Mouse (Mus musculus): ENCODE data around the gene Gm12258. TPM values are rescaled to one million over a fixed set of nuclear protein-coding genes. Genes with fewer than 3 reads are reported as not detected.

The Gm12258 gene
- polyA plus RNA-seq, 1 experiment from 2014 or later, result 21.3 TPM

- ATAC-seq (ENCODE audit: low FRiP score), result no peak
Measured at GRCm38 (mm10) chr11:58849731-58850130, 2.8 kb downstream of the Gm12258 start.

GRCm38 (mm10) chr11:58860744-58861143 lies 13.8 kb downstream of the Gm12258 start:
- peaks cover 59% of the 10 kb centered on the region for H3K36me3 ChIP-seq
- ATAC-seq (ENCODE audit: low FRiP score), result no peak
- H3K4me1 ChIP-seq (replicated peaks), result no peaks in the 10 kb centered on the region
- H3K9me3 ChIP-seq, result peaks cover 20% of the 10 kb centered on the region
- H3K4me2 ChIP-seq, result no peak overlapping the region
- no peaks in the 10 kb centered on the region for H3K27me3 ChIP-seq
- H3K9ac ChIP-seq, result no peak overlapping the region
- H3K4me3 ChIP-seq, result no peak overlapping the region
- WGBS, result 94% methylated on average over 8 of the region's 8 CpGs
- no peak overlapping the region for H3K27ac ChIP-seq

More at GRCm38 (mm10) chr11:58849731-58850130, 2.8 kb downstream of the Gm12258 start:
- no peak overlapping the region for H3K27ac ChIP-seq
- H3K36me3 ChIP-seq, result peaks cover 56% of the 10 kb centered on the region
- H3K27me3 ChIP-seq, result 0 out of 2 replicates have a peak, but pooled peaks cover 1% of the 10 kb centered on the region
- 68% methylated on average over 2 of the region's 2 CpGs for WGBS
- H3K4me3 ChIP-seq, result no peak overlapping the region
- peaks cover 16% of the 10 kb centered on the region for H3K4me1 ChIP-seq (replicated peaks)
- H3K4me2 ChIP-seq, result no peak overlapping the region
- H3K9ac ChIP-seq, result no peak overlapping the region
- no peaks in the 10 kb centered on the region for H3K9me3 ChIP-seq

- H3K9ac ChIP-seq, result peak within 1 kb of the TSS; percentile 89
- peak; percentile 92 for ATAC-seq (ENCODE audit: low FRiP score)
- 3% methylated on average over 37 of the region's 37 CpGs for WGBS
- peaks cover 28% of the 10 kb centered on the region for H3K4me1 ChIP-seq (replicated peaks)
- H3K9me3 ChIP-seq, result no peaks in the 10 kb centered on the region
- peaks cover 27% of the 10 kb centered on the region for H3K36me3 ChIP-seq
- peak within 1 kb of the TSS; percentile 89 for H3K4me2 ChIP-seq
- H3K4me3 ChIP-seq, result peak within 1 kb of the TSS; percentile 75
- peak within 1 kb of the TSS; percentile 93 for H3K27ac ChIP-seq
- H3K27me3 ChIP-seq, result no peaks in the 10 kb centered on the region
Measured at GRCm38 (mm10) chr11:58867039-58867953, 20.3 kb downstream of the Gm12258 start, which contains the start of gene 2810021J22Rik. Gene 2810021J22Rik (plus strand): TSS chr11:58867216.

- Histone ChIP-seq H3K27me3 (no peaks in the 10 kb centered on the region), H3K4me1 (replicated peaks) (peaks cover 28% of the 10 kb centered on the region), H3K9me3 (no peaks in the 10 kb centered on the region), H3K4me3 (peak overlapping the region; percentile 75), H3K36me3 (peaks cover 27% of the 10 kb centered on the region), H3K9ac (peak overlapping the region; percentile 89), H3K4me2 (peak overlapping the region; percentile 89), H3K27ac (no peak overlapping the region)
- 86% methylated on average over 6 of the region's 6 CpGs for WGBS
- peak; percentile 8; the same call in 1 of the 2 replicates for ATAC-seq (ENCODE audit: low FRiP score)
Measured at GRCm38 (mm10) chr11:58867954-58868330, 21.0 kb downstream of the Gm12258 start.

- no peak for ATAC-seq (ENCODE audit: low FRiP score)
Measured at GRCm38 (mm10) chr11:58870961-58871360, 24.0 kb downstream of the Gm12258 start.

GRCm38 (mm10) chr11:58883756-58884155 lies 36.8 kb downstream of the Gm12258 start:
- H3K4me2 ChIP-seq, result no peak overlapping the region
- H3K27me3 ChIP-seq, result no peaks in the 10 kb centered on the region
- H3K27ac ChIP-seq, result no peak overlapping the region
- no peak for ATAC-seq (ENCODE audit: low FRiP score)
- H3K4me1 ChIP-seq (replicated peaks), result no peaks in the 10 kb centered on the region
- H3K9ac ChIP-seq, result no peak overlapping the region
- H3K9me3 ChIP-seq, result no peaks in the 10 kb centered on the region
- H3K36me3 ChIP-seq, result peaks cover 58% of the 10 kb centered on the region
- H3K4me3 ChIP-seq, result no peak overlapping the region
- WGBS, result 89% methylated on average over 8 of the region's 8 CpGs

More at GRCm38 (mm10) chr11:58870961-58871360, 24.0 kb downstream of the Gm12258 start:
- H3K9me3 ChIP-seq, result no peaks in the 10 kb centered on the region
- WGBS, result 92% methylated on average over 4 of the region's 4 CpGs
- peaks cover 38% of the 10 kb centered on the region for H3K36me3 ChIP-seq
- H3K27me3 ChIP-seq, result no peaks in the 10 kb centered on the region
- no peak overlapping the region for H3K4me2 ChIP-seq
- H3K9ac ChIP-seq, result no peak overlapping the region
- H3K4me3 ChIP-seq, result no peak overlapping the region
- H3K4me1 ChIP-seq (replicated peaks), result peaks cover 28% of the 10 kb centered on the region
- H3K27ac ChIP-seq, result no peak overlapping the region

- Histone ChIP-seq H3K4me2 (no peak overlapping the region), H3K27ac (no peak overlapping the region), H3K4me1 (replicated peaks) (no peaks in the 10 kb centered on the region), H3K4me3 (no peak overlapping the region), H3K27me3 (no peaks in the 10 kb centered on the region), H3K36me3 (peaks cover 66% of the 10 kb centered on the region), H3K9me3 (no peaks in the 10 kb centered on the region), H3K9ac (no peak overlapping the region)
- ATAC-seq (ENCODE audit: low FRiP score), result no peak
- WGBS, result 95% methylated on average over 10 of the region's 10 CpGs
Measured at GRCm38 (mm10) chr11:58890511-58890910, 43.6 kb downstream of the Gm12258 start.

GRCm38 (mm10) chr11:58894456-58894855 lies 47.5 kb downstream of the Gm12258 start:
- WGBS, result 81% methylated on average over 6 of the region's 6 CpGs
- H3K27ac ChIP-seq, result no peak overlapping the region
- no peaks in the 10 kb centered on the region for H3K27me3 ChIP-seq
- no peak overlapping the region for H3K4me2 ChIP-seq
- ATAC-seq (ENCODE audit: low FRiP score), result no peak
- H3K4me3 ChIP-seq, result no peak overlapping the region
- no peaks in the 10 kb centered on the region for H3K9me3 ChIP-seq
- no peak overlapping the region for H3K9ac ChIP-seq
- H3K36me3 ChIP-seq, result peaks cover 73% of the 10 kb centered on the region
- 0 out of 2 replicates have a peak, but pooled peaks cover 9% of the 10 kb centered on the region for H3K4me1 ChIP-seq (replicated peaks)

GRCm38 (mm10) chr11:58897485-58897884 lies 50.5 kb downstream of the Gm12258 start:
- H3K27me3 ChIP-seq, result no peaks in the 10 kb centered on the region
- peaks cover 64% of the 10 kb centered on the region for H3K36me3 ChIP-seq
- H3K4me3 ChIP-seq, result no peak overlapping the region
- no peak overlapping the region for H3K4me2 ChIP-seq
- H3K9me3 ChIP-seq, result no peaks in the 10 kb centered on the region
- ATAC-seq (ENCODE audit: low FRiP score), result no peak
- no peak overlapping the region for H3K9ac ChIP-seq
- 81% methylated on average over 6 of the region's 6 CpGs for WGBS
- no peak overlapping the region for H3K27ac ChIP-seq
- peaks cover 17% of the 10 kb centered on the region for H3K4me1 ChIP-seq (replicated peaks)

GRCm38 (mm10) chr11:58901080-58901479 lies 54.1 kb downstream of the Gm12258 start:
- no peak for ATAC-seq (ENCODE audit: low FRiP score)
- peaks cover 35% of the 10 kb centered on the region for H3K36me3 ChIP-seq
- H3K4me3 ChIP-seq, result no peak overlapping the region
- H3K9me3 ChIP-seq, result no peaks in the 10 kb centered on the region
- H3K27me3 ChIP-seq, result no peaks in the 10 kb centered on the region
- H3K4me2 ChIP-seq, result no peak overlapping the region
- H3K27ac ChIP-seq, result no peak overlapping the region
- peak overlapping the region; percentile 29; the same call in 1 of the 2 replicates for H3K9ac ChIP-seq
- H3K4me1 ChIP-seq (replicated peaks), result peaks cover 27% of the 10 kb centered on the region

- Histone ChIP-seq H3K36me3 (peaks cover 17% of the 10 kb centered on the region), H3K9ac (peak within 1 kb of the TSS; percentile 92), H3K9me3 (no peaks in the 10 kb centered on the region), H3K27ac (peak within 1 kb of the TSS; percentile 89), H3K4me2 (peak within 1 kb of the TSS; percentile 81), H3K4me3 (peak within 1 kb of the TSS; percentile 81), H3K4me1 (replicated peaks) (peaks cover 19% of the 10 kb centered on the region), H3K27me3 (no peaks in the 10 kb centered on the region)
- peak; percentile 99 for ATAC-seq (ENCODE audit: low FRiP score)
- under 1% methylated on average over 40 of the region's 40 CpGs for WGBS
Measured at GRCm38 (mm10) chr11:58903511-58904409, 56.8 kb downstream of the Gm12258 start, which contains the start of gene Zfp39. Gene Zfp39 (minus strand): TSS chr11:58904225.

- H3K4me2 ChIP-seq, result peak overlapping the region; percentile 81
- peak; percentile 30; the same call in 1 of the 2 replicates for ATAC-seq (ENCODE audit: low FRiP score)
- H3K4me1 ChIP-seq (replicated peaks), result peaks cover 18% of the 10 kb centered on the region
- no peaks in the 10 kb centered on the region for H3K9me3 ChIP-seq
- peak overlapping the region; percentile 81 for H3K4me3 ChIP-seq
- H3K27me3 ChIP-seq, result no peaks in the 10 kb centered on the region
- no peak overlapping the region for H3K27ac ChIP-seq
- peaks cover 17% of the 10 kb centered on the region for H3K36me3 ChIP-seq
- no peak overlapping the region; the same call in 1 of the 2 replicates for H3K9ac ChIP-seq
- WGBS, result 2% methylated on average over 8 of the region's 8 CpGs
Measured at GRCm38 (mm10) chr11:58904410-58904718, 57.4 kb downstream of the Gm12258 start.

Data from hindbrain, embryonic 13.5 days (tissue).